Mouse (Mus musculus) erythroblast, adult 5-6 weeks (primary cell): ENCODE measurements around the gene Slc6a18. TPM values are rescaled to one million over a fixed set of nuclear protein-coding genes. Genes with fewer than 3 reads are reported as not detected.
"Not testable (repeated sequence)": the region's sequence is repeated elsewhere in the genome, so short reads cannot be mapped to it uniquely, and the experiment has no call there.

Experiments used
- ATAC-seq: replicated peaks from 2 replicates; pipeline ENCODE4 v1.8.0; 2016; ENCODE audit warnings: moderate number of reproducible peaks, mild to moderate bottlenecking, moderate TSS enrichment, inconsistent platforms; ENCODE audit not compliant: poor library complexity, low FRiP score, severe bottlenecking
- total RNA-seq, 2 experiments: library from RNA; stranded (forward) in 1 of 2; stranded (reverse) in 1 of 2; fragments of 150-400 nt in 1 of 2; fragments of 200-764, 138-1000 nt in 1 of 2; gene quantifications; 2 replicates each; pipeline versions ENCODE4 v1.2.3 to v1.2.4; 2015 to 2017; ENCODE audit warnings: low replicate concordance in 2 of 2

The Slc6a18 gene
- total RNA-seq (2015; ENCODE audit: low replicate concordance) (not detected in 2 replicates), total RNA-seq (2017; ENCODE audit: low replicate concordance) (not detected in 2 replicates)

DNA sequence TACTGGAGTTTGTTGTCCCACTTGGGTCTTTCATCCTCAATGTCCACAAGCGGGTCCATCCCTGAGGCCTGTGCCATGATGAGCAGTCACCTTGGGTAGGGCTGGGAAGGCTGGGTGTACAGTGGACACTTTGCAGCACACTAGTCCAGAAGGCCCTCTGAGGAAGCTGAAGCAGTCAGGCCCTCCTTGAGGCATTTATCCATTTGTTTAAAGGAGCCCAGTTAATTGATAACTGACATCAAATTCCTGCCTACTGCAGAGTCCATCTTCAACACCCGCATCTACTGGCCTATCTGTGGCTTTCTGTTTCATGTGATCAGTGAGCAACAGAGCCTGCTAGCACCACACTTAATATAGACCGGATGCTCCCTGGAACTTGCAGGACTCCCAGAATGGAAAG, at the start of gene Slc6a18:
Slc6a18 (minus strand) TSS at position 171 of the 400 bp plus-strand sequence.
- no peak for ATAC-seq

DNA sequence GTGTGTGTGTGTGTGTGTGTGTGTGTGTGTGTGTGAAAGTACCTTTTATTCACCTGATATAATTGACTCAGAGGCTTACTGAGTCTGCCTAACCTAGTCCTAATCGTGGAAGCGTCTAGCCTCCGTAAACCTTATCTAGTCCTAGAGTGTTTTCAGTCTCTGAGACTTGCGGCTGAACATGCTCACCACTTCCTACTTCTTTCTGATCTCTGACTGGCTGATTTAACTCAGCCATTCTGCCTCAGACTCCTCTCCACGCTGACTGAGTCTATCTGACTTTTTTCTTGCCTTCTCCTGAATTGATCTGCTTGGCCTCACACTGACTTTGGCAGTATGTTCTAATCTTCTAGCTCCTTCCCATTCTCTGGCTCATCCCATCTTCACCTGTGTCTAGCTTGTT, 47.5 kb upstream of the Slc6a18 start:
- no peak for ATAC-seq

DNA sequence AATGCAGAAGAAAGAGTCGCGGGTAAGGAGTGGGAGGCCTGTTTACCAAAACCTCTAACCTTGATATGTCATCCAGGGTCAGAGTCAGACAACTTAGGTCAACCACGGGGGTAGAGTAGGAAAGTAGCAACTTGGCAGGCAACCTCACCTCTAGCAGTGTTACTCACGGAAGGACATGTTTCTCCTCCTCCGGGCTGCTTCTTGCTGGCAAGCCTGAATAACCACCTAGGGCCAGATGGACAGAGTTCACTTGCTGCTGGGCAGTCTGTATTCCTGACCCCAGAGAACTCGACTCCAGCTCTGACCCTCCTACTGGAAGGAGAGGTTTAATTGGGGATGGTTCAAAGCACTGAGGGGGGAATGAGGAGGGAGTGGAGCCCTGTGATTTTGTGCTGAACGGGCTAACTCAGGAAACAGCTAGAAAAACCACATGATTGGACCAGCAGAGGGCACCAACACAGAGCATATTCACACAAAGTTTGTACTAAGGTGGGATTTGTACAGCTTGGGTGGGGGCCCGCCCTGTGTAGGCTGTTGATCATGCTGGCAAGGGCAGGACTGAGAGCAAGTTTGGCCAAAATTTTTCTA, 45.4 kb upstream of the Slc6a18 start:
- no peak for ATAC-seq

DNA sequence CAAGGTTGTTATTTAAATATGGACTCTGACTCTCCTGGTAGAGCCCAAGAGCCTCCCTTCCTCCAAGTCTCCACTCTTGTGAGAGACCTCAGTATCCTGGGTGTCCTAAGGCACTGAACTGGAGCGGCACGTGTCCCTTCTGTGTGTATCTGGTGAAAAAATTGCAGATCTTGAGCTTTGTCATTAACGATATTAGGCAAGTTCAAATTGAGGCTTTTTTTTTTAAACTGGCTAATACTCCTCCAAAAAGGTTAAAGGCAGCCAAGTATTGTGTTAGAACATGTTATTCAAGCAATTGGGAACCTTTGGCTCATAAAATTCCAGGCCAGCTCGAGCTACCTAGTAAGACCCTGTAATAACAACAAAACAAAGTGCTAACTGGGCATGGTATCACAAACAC, 42.4 kb upstream of the Slc6a18 start:
- no peak for ATAC-seq

DNA sequence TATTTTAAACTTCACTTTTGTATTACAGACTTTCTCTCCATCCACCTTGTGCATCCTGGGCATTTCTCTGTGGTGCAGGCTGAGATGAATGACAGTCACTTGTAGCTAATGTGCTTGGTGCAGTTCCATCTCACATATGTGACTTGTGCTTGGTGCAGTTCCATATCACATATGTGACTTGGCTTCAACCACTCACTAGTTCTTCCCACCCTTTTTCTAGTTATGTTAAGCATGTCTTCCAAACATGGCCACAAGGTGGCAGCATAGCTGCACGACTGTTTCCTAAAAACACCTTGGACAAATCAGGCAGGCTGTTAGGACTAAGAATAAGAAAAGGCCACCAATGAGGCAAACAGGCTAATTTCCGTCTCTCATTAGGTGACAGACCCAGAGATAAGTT, 40.4 kb upstream of the Slc6a18 start:
- ATAC-seq: 0 out of 2 replicates have a peak, but pooled peaks have one; percentile 62

DNA sequence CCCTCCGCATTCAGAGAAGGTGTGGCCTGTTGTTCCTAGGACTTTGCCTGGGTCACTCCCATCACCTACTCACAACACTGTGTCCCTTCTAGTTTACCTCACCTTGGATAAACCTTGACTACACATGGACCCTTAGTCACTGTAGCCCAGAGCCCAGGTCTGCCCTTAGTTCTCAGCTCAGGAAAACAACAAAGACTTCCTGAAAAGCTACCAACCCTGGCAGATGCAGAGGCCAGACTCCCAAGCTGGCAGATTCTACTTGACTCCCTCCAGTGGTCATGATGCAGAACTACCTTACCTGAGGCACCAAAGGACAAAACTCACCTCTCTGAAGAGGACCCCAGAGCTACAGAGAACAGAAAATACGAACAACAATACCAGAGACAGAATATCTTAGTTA, 36.2 kb upstream of the Slc6a18 start:
- no peak for ATAC-seq

DNA sequence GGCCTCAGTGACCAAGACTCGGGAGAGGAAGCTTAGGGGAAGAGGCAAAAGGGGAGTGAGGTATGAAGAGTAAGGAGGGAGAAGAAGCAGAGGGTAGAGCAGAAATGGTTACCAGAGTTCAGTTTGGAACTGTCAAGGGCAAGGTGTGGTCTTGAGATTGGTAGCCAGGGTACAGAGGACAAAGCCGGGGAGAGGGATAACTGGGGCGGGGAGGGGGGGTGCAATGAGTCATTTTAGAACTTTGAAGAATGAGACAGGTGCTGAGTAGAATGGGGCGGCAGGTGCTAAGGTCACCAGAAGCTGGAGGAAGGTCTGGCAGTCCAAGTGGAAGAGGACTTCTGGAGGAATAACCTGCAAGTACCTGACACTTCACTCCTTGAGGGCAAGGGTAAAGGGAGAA, 35.4 kb upstream of the Slc6a18 start:
- no peak for ATAC-seq

DNA sequence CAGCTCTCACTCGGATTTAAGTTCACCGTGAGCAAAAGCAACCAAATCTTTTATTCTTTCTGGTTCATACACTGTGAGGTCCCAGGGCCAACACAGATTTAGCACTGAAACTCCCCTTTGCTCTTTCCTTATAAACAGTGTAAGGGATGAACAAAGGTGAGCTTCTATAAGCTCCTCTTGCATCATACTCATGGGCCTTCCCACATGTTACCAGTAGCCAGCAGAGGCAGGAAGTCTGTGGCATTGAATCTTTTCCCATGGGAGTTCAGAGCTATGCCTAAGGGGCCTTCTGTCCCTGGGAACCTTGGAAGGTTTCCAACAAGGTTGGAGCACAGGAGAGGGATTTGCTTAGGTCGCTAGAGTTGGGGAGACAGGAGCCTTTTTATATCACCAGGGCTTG, 34.4 kb upstream of the Slc6a18 start:
- no peak for ATAC-seq

DNA sequence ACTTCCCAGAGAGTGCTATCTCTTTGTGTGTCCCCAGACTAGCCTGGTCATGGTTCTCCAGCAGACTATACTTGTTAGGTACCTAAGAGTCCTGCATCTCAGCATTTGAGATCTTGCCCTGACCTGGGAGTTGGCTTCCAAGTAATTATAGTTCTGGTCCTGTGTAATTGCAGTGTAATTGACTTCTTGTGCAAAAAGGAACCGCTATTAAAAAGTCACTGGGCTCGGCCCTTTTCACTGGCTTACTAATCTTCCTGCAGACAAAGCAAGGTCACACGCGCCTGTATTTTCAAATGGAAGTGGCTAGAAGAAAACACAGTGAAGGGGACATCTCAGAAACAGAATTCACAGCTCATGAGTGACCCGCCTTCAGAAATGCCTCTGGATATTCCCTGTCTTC, 34.0 kb upstream of the Slc6a18 start:
- ATAC-seq: no peak

DNA sequence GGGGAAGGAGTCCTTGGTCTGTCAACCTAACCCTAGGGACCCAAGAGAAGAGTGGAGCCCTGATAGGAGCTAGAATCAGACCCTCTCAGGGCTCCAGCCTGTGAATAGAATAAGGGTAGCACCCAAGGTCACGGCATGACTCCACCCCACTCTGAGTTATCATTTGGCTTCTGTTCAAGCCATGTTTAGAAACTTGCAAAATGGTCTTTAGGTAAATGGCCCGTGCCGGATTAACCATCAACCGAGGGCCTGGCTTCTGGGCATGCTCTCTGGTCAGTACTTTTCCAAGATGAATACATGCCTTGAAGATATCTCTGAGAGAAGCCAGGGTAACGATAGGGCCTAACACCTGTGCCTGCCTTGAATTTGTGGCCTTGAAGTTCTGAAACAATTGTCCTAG, 33.4 kb upstream of the Slc6a18 start:
- ATAC-seq: no peak

DNA sequence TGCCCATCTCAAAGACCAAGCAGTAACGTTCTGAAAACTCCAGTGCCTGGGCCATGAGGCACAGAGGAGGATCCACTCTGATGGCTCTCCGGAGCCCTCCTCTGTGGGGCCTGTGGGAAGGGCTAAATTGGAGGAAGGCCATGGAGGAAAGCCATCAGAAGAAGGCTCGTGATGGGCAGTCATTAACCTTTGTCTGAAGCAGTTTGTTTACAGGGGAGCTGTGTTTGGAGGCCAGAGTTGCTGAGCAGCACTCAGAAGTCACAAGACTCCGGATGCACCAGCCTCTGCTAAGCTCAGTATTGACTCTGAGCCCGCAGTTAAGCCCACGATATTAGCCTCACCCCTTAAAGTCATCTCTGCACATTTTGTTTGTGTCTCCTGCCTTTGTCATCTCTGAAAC, 31.7 kb upstream of the Slc6a18 start:
- ATAC-seq: no peak

DNA sequence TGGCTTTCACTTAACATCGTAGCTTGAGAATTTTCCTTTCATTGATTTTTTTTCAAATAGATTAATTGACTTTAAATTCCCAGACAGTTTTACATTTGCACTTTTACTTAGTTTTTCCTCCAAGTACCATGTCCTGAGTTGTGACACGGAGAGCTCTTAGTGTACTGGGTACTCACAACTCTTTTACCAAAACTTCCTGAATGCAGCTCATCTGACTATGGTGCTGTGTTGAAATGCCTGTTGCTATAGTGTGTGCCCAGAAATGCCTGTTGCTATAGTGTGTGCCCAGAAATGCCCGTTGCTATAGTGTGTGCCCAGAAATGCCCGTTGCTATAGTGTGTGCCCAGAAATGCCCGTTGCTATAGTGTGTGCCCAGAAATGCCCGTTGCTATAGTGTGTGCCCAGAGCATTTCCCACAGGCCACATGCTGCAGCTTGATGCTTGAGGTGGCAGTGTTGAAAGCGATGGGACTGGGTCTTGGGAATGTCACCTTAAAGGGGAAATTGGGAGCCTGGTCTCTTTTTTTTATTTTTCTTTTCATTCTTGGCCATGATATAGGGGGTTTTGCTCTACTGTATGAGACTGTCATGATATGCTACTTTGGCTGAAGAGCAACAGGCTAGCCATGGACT, 27.0 kb upstream of the Slc6a18 start, which contains the start of gene Slc6a19:
Slc6a19 (minus strand) TSS at position 172 of the 632 bp plus-strand sequence.
- ATAC-seq: no peak

DNA sequence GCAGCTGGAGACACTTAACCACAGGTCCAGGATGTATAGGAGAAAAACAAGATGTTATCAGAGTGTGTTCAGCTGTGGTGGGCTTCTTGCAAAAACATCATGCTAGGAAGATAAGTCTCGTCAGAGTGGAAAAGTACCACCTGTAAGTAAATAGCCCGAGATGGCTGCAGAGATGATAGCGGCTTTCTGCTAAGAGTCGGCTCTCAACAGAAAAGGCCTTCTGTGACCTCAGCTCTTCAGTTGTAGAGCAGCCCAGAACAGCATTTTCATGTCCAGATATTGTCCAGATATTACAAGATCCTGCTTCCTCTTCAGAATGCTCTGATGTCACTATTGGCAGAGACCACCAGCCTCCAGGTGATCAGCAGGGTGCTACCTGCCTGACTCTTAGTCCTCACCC, 25.7 kb upstream of the Slc6a18 start:
- ATAC-seq: not testable (repeated sequence)

DNA sequence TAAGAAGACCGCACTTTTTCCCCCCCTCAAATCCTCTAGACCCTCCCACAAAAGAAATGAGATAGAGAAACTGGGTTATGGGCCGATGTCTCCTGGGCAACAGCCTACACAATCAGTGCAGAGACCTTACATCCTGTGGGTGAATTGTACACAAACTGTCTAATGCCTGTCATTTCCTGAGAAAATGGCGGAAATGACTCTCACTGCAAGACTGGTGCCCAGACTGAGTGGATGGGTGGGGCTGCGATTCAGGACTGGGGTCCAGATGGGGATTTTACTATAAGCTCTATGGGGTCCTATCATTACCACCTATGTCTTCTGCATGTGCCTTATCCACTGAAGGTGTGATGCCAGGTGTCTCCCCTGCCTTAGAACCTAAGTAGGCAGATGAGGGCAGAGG, 25.0 kb upstream of the Slc6a18 start:
- no peak for ATAC-seq

DNA sequence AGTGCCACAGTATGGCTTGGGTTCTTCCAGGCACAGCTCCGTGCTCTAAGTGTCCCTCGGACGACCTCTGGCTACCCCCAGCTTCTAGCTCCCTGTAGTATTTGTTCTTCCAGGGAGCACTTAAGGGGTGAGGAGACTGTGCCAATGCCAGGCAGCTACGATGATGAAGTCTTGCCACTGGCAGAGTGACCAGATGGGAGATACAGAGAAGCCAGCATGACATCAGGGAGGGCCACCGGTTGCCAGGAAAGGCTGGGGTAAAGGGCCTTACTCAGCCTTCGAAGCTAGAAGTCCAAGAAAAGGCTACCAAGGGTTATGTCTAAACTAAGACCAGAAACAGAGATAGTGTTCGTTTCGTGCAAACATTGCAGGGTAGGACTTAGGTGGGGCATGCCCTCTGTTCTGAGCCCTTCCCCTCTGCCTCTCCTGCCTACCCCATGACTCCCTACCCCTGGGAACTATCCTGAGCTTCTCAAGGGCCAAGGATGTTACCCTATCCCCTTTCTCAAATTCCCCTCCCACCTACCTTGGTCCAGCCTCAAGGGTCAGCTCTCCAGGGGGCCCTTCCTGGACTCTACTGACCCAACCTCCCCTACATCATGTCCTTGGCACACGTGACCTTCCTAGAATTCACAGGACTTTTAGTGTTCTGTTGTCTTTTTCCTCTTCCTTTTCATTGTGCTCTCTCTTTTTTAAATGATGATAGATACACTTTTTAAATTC, 23.5 kb upstream of the Slc6a18 start:
- ATAC-seq: no peak

DNA sequence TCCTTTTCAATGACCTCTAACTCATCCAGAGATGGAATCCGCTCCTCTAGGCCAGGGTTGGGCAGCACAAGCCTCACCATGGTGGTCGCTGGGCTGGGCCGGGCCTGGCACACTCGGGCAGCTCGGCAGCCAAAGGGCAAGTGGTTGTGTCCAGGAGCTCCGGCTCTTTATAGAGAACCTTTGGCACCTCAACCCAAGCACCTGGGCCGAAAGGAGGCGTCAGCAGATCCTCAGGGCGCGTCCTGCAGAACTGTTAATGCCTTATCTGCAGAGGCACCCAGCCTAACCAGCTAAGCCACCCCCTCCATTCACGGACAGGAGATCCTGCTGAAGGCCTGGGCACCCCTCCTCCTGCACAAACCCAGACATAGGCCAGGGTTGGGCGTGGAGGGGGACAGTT, 22.7 kb upstream of the Slc6a18 start:
- ATAC-seq: no peak

DNA sequence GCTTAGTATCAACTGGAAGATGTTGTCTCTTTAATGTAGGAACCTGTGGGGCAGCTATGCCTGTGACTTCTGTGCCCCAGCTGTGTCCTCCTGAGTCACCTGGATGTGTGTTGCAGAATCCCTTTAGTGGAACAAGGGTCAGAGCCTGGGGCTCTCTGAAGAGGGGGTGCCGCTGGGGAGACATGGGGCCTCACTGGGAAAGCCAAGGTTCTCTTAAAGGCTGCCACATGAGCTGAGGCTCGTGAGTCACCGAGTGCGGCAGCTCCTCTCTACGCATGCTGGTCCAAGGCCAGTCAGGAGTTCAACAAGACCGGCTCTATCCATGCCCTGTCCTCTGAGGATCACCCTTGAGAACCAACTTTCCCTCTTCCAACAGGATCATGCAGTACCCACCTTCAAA, 21.9 kb upstream of the Slc6a18 start:
- no peak for ATAC-seq

DNA sequence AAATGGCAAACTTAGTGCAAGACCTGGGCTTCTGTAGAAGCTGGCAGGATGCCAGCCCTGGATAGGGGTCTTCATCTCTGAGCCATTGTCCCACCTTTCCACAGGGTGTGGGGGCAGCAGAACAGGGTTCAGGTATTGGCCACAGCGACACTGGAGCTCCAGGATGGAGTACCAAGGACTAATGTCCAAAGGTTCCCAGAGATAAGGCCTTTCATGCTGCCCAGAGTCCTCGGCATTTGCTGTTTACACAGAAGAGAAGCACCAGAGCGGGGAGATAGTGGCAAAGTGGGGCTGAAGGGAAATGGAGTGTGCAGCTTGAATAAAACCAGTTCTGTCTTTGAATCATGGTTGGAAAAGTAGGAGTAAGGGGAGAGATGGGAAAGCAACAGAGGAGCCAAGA, 18.7 kb upstream of the Slc6a18 start:
- no peak for ATAC-seq

DNA sequence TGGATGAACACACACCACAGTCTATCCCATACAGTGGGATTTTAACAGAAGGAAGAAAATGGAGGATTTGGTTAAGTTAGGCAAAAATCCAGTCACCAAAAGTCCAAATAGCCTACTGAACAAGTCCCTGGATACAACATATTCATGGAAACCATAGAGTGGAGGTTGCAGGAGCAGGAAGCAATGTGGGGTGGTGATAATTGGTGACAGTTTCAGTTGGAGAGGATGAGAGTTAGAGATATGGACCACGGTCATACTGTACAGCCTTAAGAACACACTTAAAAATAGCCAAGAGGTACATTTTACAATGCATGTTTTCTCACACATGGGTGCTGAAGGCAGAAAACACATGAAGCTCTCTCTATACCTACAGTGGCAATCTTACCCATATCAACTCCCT, 17.1 kb upstream of the Slc6a18 start:
- no peak for ATAC-seq

DNA sequence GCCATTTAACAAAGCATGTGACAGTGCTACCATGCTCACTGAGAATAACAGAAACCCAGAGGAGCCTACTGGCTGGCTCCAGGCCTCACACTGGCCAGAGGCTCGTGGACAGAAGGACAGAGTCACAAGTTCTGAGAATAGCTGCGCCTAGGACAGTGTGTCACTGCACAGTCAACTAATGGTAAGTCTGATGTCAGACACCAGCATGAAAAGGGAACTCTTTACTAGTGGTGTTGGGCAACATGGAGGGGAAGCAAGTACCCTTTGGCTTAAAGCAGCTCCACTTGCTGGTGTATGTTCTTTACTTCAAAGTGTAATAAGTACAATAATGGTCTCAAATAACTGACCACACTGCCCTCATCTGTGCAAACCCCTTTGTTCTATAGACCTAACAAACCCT, 15.5 kb upstream of the Slc6a18 start:
- no peak for ATAC-seq

DNA sequence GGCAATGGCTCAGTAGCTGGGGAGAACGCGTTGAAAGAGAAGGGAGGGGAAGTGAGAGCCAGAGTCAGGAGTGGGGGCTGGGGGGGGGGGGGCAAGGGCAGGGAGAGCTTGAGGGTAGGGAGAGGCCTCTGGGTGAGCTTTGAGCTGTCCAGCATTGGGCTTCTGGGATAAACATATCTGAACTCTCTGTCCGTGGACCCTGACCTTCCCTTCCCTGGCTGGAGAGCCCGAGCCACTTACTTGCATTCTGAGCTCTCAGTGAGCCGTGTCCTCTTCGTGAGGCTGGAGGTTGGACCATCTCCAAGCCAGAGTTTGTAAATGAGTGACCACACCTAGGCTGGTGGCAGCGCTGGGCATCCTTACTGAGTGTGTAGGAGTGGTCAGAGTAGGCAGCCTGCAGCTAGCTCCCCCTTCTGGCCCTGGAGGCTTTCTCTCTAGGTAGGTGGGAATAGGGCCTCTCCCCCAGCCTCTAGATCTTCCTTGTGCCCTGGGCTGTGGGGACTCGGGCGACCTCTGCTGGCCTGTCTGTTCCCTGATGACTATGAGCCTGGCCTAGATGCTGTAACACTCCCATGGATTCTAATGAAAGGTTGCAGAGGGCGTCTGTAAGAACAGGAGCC, 14.5 kb upstream of the Slc6a18 start:
- ATAC-seq: no peak
